Mouse (Mus musculus) monocyte, adult 5-6 weeks (primary cell): ENCODE measurements around the gene P2ry13. TPM values are rescaled to one million over a fixed set of nuclear protein-coding genes. Genes with fewer than 3 reads are reported as not detected.

Source experiments
- ATAC-seq: fragments of 153-309, 156-312 bp; replicated peaks from 2 replicates; pipeline ENCODE4 v1.8.0; 2017; ENCODE audit warnings: mild to moderate bottlenecking; ENCODE audit not compliant: low TSS enrichment, insufficient number of reproducible peaks, severe bottlenecking, poor library complexity, low FRiP score
- total RNA-seq: library from RNA; stranded (forward); fragments of 200-1000, 200-491, 200-594 nt; gene quantifications from 3 replicates; pipeline ENCODE4 v1.2.3, GENCODE M21; 2017

Gene P2ry13
- total RNA-seq, 1 experiment from 2014 or later, result not detected

DNA sequence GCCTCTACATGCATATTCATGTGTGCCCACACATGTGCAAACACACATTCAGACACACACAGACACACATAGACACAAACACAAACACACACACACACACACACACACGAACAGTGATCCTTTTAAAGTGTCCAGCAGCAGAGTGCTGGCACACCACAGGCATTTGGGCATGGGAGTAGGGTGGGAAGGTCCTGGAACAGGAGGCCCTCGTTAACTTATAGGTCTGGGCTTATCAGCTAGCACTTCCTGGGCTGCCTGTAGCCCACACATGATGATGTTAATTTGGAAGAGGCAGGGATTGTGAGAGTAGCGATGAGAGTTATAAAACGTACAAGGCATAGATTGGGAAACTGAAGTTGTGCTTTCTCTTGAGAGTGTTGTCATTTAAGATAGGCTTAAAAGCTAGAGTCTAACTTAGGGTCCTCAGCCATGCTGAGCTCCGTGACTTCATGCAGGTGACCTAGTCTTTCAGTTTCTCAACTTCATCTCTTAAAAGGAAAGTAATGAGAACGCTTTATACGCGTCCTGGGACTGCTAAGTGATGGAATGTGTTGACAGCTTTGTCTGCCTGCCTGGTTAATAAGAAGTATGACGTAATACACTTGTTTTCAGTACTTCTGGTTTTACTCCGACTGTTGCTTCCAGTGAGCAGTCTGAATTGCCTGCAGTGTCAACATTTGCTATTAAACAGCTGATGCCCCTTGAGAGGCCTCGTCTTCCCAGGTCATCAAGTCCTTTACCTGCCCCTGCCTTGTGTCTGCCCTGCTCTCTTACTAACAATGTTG, 5.8 kb downstream of the P2ry13 start:
- peak; percentile 45; the same call in 1 of the 2 replicates for ATAC-seq

DNA sequence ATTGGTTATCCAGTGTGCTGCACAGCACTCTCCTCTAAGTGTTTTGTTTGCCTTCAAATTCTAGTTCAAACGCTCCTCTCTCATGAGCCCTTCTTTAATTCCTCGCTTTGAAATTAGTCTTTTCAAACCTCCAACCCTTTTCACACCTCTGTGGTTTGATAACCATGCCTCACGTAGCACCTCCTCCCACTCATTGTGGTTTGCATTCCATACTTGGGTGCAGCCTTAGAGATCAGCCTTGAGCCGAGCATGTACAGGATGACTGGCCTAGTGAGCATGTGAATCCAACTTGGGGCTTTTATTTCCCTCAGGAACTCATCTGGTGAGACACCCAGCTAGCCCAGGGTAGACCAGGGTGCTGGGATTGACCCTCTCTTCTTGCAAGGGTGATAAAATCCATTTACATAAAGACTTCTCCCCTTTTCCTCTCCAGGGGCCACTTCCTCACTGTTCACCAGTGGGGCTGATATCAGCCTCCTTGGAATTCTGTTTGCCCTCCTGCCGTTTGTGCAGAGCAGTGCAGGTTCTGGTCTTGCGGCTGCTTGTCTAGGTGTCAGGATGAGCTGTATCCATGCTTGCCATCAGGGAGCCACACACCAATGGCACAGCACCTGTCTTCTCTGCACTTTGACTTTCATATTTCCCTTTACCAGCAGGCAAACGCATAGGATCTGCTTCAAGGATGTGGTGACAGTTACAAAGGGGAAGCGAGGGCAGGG, 6.7 kb downstream of the P2ry13 start:
- no peak for ATAC-seq

DNA sequence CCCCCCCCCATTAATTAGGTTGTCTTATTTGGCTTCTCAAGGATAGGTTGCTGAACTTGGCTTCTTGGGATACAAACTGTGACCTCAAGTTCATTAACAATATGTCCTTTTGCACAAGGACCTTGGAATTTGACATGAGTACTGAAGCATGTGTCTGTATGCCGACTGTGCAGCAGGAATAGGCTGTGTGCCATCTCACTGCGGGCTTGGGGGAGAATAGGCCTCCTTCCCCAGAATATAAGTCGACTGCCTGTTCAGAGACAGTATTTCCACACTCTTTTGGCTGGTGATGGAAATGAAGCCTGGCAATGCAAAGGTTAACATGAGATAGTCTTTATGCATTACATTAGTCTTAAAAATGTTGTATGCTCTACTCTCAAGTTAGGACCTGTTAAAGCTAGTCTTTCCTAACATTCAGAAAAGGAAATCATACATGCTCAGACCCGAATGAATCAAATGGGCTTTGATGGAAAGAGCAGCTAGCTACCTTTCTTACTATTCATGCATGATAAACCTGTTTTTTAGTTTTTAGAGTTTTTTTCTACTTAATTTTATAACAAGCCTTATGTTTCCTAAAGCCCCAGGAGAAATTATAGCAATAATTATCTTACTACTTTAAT, 13.2 kb downstream of the P2ry13 start:
- no peak for ATAC-seq

DNA sequence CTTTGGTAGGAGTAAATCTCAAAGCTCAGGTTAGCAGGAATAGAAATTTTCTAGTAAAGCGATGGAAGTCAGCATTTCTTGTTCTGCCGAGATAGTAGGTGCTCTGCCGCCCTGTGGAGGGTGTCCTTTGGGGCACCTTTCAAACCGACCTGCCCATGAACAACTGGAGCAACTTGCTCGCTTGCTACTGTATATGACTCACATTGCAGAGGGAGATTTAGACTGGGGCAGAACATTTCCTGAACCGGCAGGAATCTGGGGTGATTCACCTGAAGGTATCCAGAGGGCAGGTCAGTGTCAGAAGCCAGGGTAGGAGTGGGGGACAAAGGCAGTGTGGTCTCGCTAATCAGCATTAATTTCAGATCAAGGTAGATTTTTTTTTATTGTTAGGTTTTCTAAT, 15.7 kb downstream of the P2ry13 start, which contains the start of gene Gpr87:
Gene Gpr87, minus strand, starts transcription at position 167 of the 400 bp plus-strand sequence.
- no peak for ATAC-seq

DNA sequence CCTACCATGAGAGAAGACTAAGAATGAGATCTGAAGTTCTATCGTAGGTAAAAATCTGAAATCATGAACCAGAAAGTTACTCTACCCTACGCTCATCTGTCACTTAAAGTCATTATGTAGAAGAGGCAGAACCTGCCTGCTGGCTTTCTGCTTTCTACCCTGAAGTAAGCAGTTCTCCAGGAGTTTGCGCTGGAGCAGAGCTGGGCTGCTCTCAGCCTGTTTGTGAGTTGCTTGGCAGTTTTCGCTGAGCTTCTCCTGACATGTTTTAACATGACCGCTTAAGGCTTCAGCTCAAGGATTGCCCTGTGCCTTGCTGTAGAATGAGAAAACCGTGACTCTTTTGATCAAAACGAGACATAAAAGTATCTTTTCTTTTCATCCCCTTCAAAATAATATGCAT, 16.6 kb downstream of the P2ry13 start:
- ATAC-seq, result no peak

DNA sequence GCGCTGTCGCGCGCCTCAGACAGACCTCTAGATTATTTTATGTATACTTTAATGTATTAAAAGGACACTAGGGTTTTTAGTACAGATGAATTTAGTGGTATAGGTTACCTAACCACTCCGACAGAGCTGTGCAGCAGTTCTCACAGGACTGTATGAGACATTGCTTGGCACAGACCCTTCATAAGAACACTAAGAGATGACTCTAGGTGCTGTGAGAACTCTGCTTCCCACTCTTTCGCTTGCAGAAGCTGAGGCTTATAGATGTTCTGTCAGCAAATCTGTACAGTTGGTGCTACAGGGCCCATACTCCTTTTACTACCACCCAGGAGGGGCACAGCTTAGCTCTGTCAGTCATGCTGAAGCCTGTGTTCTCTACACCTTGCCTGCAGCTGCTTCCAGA, 19.0 kb downstream of the P2ry13 start:
- ATAC-seq, result no peak

DNA sequence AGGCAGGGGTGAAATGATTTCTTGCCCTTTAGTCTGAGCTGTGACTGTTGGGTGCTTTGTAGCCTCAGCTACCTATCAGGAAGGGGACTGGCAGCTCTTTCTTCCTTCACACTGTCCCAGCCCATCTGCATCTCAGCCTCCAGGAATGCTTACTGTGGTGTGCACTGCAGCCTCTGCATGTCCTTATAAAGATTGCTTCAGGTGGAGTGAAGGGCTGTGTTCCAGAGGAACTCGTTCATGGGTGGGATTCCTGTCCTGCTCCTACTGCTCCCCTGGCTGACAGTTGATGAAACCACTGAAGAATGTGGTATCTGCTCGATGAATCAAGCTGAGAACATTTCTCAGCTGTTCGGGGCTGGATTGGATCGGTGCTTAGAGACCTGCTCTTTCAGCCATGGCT, 23.3 kb downstream of the P2ry13 start:
- no peak for ATAC-seq

DNA sequence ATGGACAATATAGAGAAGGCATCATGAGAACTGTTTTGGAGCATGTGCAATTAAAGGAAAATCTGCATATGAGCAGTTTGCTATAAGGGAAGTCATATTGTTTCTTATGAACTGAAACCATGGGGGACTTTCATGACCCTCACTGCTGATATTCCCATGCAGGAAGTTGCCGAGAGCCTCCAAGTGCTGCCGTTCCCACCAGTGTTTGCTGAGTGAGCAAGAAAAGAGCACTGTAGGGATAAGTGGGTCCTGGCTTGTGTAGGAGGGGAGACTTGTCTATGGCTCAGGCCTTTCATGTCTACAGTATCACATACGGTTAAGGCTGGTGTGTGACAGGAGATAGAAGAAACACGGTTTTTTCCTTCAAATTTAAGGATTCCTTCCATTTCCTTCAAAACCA, 25.0 kb downstream of the P2ry13 start:
- no peak for ATAC-seq

DNA sequence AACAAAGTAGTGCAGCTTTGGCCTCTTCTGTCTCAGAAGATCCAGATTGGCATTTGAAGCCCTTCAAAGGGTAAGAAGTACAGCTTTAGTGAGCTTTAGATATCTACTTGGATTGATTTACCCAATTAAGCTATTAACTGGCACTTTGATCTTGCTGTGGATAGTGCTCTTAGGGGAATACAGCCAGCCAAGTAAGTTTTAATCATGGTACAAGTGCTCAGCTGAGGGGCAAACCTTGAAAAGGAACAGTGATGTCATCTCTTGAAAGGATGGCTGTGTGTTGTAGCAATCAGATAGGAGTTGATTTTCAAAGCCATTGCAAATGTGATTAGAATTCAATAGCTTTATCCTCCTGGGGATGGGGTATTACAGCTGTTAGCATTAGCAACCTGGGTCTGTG, 28.6 kb downstream of the P2ry13 start:
- no peak for ATAC-seq

DNA sequence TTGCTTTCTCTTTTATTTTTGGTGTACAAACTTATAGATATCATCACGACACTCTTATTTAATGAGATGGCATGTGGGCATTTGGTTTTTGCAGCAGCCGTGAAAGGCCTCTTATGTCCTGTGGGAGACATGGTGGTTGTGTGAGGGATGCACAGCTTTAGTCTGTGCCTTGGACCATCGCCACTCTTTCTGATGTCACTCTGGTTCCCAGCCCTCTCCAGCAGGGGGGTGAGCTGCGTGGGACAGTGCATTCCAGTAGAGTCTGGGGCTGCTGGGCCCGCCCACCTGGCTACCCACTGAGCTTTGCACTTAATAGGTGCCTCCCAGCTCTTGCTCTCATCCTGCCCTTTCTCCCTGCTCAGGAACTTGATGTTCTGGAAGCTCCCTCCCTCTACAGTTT, 29.5 kb downstream of the P2ry13 start:
- ATAC-seq, result no peak

DNA sequence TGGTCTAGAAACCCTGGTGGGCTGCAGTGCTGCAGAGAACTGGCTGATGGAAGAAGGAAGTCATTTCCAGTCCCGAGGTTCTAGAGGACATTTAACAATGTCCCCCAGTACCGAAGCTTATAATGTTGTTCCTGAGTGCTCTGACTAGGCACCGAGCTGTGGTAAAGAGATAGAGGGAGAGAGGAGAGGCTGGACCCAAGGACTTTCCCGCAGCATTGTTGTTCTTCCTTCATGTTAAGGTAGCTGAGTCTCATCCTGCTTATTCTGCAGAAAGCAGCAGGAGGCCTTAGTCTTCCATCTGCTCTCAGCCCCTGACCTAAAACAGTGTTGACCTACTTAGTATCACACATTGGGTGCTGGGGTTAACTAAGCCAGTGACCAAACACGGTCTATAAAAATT, 33.8 kb downstream of the P2ry13 start:
- ATAC-seq, result no peak

DNA sequence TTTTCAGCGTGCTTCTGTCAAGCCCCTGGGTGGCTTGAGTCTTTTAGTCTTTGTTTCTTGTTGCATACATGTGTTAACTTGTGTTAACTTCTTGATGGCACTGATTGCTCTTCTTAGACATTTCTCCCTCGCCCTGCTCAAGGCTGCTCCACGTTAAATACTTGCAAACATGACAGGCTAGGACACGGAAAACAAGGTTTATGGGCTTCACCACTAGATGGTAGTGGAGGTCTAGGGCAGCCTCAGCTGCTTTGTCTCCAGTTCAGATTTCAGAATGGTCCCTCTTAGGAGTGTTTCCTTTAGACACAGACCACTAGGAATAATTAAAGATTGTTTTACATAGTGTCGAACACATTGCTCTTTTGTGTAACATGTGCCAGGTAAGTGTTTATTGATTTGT, 35.4 kb downstream of the P2ry13 start:
- ATAC-seq, result peak; percentile 73; the same call in 1 of the 2 replicates

DNA sequence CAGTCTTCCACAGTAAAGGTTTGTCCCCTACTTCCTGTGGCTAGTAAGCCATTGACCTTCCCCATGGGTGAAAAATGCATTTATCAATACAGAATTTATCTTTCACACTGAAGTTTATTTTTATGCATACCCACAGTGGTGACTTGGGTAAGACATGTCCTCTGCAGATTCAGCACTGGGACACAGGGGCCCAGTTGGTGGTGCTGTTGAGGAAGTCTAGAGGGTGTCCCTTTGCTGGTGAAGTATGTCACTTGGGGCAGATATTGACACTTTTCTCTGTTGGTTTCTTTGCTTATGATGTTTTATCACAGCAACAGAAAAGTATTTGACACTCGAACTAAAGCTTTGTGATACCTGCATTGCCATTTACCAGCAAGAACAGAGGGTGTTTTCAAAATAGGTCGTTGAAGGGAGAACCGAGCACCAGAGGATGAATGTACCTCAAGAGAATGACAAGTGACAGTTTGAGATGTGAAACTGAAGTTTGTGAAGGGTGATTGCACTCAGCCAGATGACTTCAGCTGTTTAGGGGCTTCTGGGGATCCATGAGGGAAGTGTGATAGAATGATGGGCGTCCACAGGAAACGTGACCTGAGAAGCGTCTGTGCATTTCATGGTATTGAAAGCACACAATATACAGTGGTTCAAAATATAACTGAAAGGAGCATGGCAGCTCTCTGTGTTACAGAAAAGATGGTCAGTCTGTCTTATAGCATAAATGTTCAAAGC, 36.1 kb downstream of the P2ry13 start:
- no peak for ATAC-seq

DNA sequence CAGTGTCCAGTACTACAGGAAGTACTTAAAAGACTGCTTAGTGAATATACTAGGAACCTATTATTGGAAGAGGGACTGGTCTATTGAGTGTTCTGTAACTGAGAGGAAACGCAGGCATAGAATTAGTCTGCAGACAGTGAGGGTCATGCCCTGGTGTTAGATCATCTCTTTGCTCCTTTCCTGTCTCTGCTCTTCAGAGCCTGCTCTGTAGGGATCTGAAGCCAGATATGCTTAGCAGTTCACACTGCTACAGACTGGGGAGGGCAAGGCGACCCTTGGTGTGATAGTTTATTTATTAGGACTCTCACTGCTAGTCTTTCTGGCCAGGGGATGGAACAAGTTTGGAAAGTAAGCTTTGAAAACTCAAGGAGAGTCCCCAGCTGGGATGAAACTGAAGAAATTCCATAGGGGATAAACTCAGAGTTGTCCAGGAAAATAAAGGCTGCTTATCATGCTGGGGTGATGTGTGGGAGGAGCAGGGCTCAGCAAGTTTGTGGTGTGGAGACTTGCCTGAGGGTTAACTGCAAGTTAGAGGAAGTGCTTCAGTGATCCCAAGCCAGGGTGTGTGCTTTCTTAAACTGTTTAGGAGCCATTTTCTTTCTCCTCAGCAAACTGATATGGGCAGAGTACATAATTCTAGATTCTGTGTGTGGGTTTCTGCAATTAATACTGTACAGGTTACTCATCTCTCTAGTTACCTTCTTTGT, 40.6 kb downstream of the P2ry13 start:
- no peak for ATAC-seq

DNA sequence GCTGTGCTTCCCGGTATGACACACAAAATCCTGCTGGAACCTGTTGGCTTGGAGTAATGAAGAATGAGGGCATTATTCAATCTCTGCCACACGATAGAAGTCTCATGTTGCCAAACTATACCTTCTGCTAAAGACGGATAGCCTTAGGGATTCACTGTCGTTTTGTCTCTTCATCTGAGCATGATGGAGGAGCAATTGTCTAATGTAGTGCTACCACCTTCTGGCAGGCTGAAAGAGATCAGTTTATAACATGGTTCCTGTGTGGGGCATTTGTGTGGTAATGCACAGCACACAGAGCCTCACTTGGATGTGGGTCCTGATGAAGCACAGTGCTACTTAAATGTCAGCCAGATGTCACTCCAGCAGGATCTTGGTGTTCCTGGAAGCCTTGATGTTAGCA, 41.5 kb downstream of the P2ry13 start:
- no peak for ATAC-seq

DNA sequence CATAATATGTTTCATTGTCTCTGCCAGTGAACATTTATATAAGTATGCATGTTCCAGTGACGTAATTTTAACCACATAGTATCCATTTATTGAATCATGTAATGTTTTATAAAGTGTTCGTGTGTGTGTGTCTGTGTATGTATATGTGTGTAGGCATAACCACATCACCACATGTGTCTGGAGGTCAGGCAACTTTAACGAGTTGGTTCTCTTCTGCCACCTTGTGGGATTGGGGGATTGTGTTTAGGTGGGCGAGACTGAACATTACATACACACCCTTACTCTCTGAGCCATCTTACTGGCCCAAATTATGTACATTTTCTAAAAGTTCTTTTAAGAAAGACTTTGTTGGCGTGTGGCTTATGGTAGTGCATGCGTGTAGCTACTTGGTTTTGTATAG, 42.2 kb downstream of the P2ry13 start:
- no peak for ATAC-seq

DNA sequence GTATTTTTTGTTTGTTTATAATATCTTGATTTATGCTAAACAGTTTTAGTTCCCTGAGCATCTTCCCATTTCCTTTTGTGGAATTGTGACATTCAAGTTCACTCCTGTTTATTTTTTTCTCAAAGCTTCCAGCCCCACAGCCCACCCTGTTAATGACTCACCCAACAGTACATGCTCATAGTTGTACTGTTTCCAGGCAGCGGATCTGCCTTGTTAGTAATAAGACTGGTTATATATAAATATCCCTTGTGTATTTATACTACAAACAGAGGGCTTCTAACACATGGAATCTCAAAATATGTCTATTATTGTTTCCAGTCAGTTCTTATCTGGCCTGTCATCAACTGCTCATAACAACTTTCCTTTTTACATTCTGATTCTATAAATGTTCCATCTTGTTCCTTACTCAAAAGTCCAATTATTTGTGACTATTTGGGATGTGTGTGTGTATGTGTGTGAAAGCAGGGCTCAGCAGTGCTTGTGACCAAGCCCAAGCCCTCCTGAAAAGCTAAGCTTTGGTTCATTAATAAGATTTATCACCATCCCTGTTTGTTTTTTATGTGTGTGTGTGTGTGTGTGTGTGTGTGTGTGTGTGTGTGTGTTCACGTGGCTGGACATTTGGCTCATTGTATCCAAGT, 43.1 kb downstream of the P2ry13 start:
- ATAC-seq, result no peak

DNA sequence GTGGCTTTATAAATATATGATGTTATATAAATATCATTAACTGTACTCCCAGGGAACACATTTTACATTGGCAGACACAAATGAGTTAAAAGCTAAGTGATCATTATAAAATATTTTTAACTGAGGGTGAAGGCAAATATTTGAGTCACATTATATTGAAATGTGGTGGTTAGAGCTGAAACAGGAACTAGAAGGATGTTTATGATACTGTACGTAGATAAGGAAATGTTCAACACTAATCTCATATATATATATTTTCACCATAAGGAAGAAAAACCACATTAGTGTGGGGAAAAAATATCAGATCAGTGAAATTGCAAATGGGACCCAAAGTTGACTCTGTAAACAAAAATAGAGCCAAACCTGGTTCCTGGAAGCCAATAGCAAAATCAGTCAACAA, 50.2 kb downstream of the P2ry13 start:
- no peak for ATAC-seq
